Mouse (Mus musculus): ENCODE measurements around the gene Acvr2a. TPM values are rescaled to one million over a fixed set of nuclear protein-coding genes. Genes with fewer than 3 reads are reported as not detected.

Gene Acvr2a
- polyA plus RNA-seq, 1 experiment from 2014 or later: 18.5 TPM

- Histone ChIP-seq H3K9me3 (ENCODE audit: control insufficient read depth, low read length) (no peaks in the 10 kb centered on the region), H3K27me3 (ENCODE audit: control insufficient read depth, insufficient read depth, low read length) (no peaks in the 10 kb centered on the region), H3K4me1 (ENCODE audit: control insufficient read depth, insufficient read depth, low read length) (no peaks in the 10 kb centered on the region; the same call in 1 of the 2 replicates), H3K4me2 (replicated peaks; ENCODE audit: low read depth, low read length) (peak overlapping the region; percentile 61), H3K27ac (ENCODE audit: low read depth, low read length) (no peak overlapping the region), H3K4me3 (ENCODE audit: low read length) (peak overlapping the region; percentile 56), H3K9ac (ENCODE audit: low read depth, low read length) (peak overlapping the region; percentile 75), H3K36me3 (ENCODE audit: control insufficient read depth, insufficient read depth, low read length) (no peaks in the 10 kb centered on the region)
- WGBS: 2% methylated on average over 15 of the region's 15 CpGs
- ATAC-seq (ENCODE audit: low FRiP score, low TSS enrichment): no peak
Measured at GRCm38 (mm10) chr2:48815039-48815590, 1.2 kb downstream of the Acvr2a start.

- Histone ChIP-seq H3K4me1 (ENCODE audit: control insufficient read depth, insufficient read depth, low read length) (no peaks in the 10 kb centered on the region; the same call in 1 of the 2 replicates), H3K27me3 (ENCODE audit: control insufficient read depth, insufficient read depth, low read length) (no peaks in the 10 kb centered on the region), H3K27ac (ENCODE audit: low read depth, low read length) (no peak overlapping the region), H3K36me3 (ENCODE audit: control insufficient read depth, insufficient read depth, low read length) (no peaks in the 10 kb centered on the region), H3K4me3 (ENCODE audit: low read length) (peak overlapping the region; percentile 56), H3K4me2 (replicated peaks; ENCODE audit: low read depth, low read length) (peak overlapping the region; percentile 61), H3K9me3 (ENCODE audit: control insufficient read depth, low read length) (no peaks in the 10 kb centered on the region), H3K9ac (ENCODE audit: low read depth, low read length) (peak overlapping the region; percentile 75; the same call in 1 of the 2 replicates)
- 21% methylated on average over 9 of the region's 9 CpGs for WGBS
- ATAC-seq (ENCODE audit: low FRiP score, low TSS enrichment): no peak
Measured at GRCm38 (mm10) chr2:48816141-48817028, 2.5 kb downstream of the Acvr2a start.

GRCm38 (mm10) chr2:48825878-48826277 lies 12.0 kb downstream of the Acvr2a start:
- H3K9me3 ChIP-seq (ENCODE audit: control insufficient read depth, low read length): no peaks in the 10 kb centered on the region
- no peak overlapping the region for H3K4me2 ChIP-seq (replicated peaks; ENCODE audit: low read depth, low read length)
- H3K27ac ChIP-seq (ENCODE audit: low read depth, low read length): no peak overlapping the region
- H3K4me1 ChIP-seq (ENCODE audit: control insufficient read depth, insufficient read depth, low read length): no peaks in the 10 kb centered on the region
- H3K36me3 ChIP-seq (ENCODE audit: control insufficient read depth, insufficient read depth, low read length): no peaks in the 10 kb centered on the region
- WGBS: 93% methylated on average over 2 of the region's 2 CpGs
- no peak overlapping the region for H3K9ac ChIP-seq (ENCODE audit: low read depth, low read length)
- no peaks in the 10 kb centered on the region for H3K27me3 ChIP-seq (ENCODE audit: control insufficient read depth, insufficient read depth, low read length)
- no peak for ATAC-seq (ENCODE audit: low FRiP score, low TSS enrichment)
- H3K4me3 ChIP-seq (ENCODE audit: low read length): no peak overlapping the region

GRCm38 (mm10) chr2:48826380-48826779 lies 12.5 kb downstream of the Acvr2a start:
- H3K36me3 ChIP-seq (ENCODE audit: control insufficient read depth, insufficient read depth, low read length): no peaks in the 10 kb centered on the region
- H3K4me1 ChIP-seq (ENCODE audit: control insufficient read depth, insufficient read depth, low read length): no peaks in the 10 kb centered on the region
- no peak overlapping the region for H3K4me2 ChIP-seq (replicated peaks; ENCODE audit: low read depth, low read length)
- no peaks in the 10 kb centered on the region for H3K27me3 ChIP-seq (ENCODE audit: control insufficient read depth, insufficient read depth, low read length)
- no peaks in the 10 kb centered on the region for H3K9me3 ChIP-seq (ENCODE audit: control insufficient read depth, low read length)
- no peak for ATAC-seq (ENCODE audit: low FRiP score, low TSS enrichment)
- H3K27ac ChIP-seq (ENCODE audit: low read depth, low read length): no peak overlapping the region
- no peak overlapping the region for H3K9ac ChIP-seq (ENCODE audit: low read depth, low read length)
- H3K4me3 ChIP-seq (ENCODE audit: low read length): no peak overlapping the region

GRCm38 (mm10) chr2:48830492-48830891 lies 16.6 kb downstream of the Acvr2a start:
- WGBS: 89% methylated on average over 2 of the region's 2 CpGs
- Histone ChIP-seq H3K9me3 (ENCODE audit: control insufficient read depth, low read length) (no peaks in the 10 kb centered on the region), H3K36me3 (ENCODE audit: control insufficient read depth, insufficient read depth, low read length) (no peaks in the 10 kb centered on the region), H3K4me3 (ENCODE audit: low read length) (no peak overlapping the region), H3K9ac (ENCODE audit: low read depth, low read length) (no peak overlapping the region), H3K27me3 (ENCODE audit: control insufficient read depth, insufficient read depth, low read length) (no peaks in the 10 kb centered on the region), H3K4me2 (replicated peaks; ENCODE audit: low read depth, low read length) (no peak overlapping the region), H3K27ac (ENCODE audit: low read depth, low read length) (no peak overlapping the region), H3K4me1 (ENCODE audit: control insufficient read depth, insufficient read depth, low read length) (no peaks in the 10 kb centered on the region)
- no peak for ATAC-seq (ENCODE audit: low FRiP score, low TSS enrichment)

- H3K4me2 ChIP-seq (replicated peaks; ENCODE audit: low read depth, low read length): no peak overlapping the region
- H3K9me3 ChIP-seq (ENCODE audit: control insufficient read depth, low read length): no peaks in the 10 kb centered on the region
- ATAC-seq (ENCODE audit: low FRiP score, low TSS enrichment): no peak
- no peaks in the 10 kb centered on the region for H3K27me3 ChIP-seq (ENCODE audit: control insufficient read depth, insufficient read depth, low read length)
- 82% methylated on average over 5 of the region's 5 CpGs for WGBS
- H3K4me3 ChIP-seq (ENCODE audit: low read length): no peak overlapping the region
- no peaks in the 10 kb centered on the region for H3K36me3 ChIP-seq (ENCODE audit: control insufficient read depth, insufficient read depth, low read length)
- H3K9ac ChIP-seq (ENCODE audit: low read depth, low read length): no peak overlapping the region
- no peaks in the 10 kb centered on the region for H3K4me1 ChIP-seq (ENCODE audit: control insufficient read depth, insufficient read depth, low read length)
- H3K27ac ChIP-seq (ENCODE audit: low read depth, low read length): no peak overlapping the region
Measured at GRCm38 (mm10) chr2:48832305-48832704, 18.4 kb downstream of the Acvr2a start.

- no peak overlapping the region for H3K9ac ChIP-seq (ENCODE audit: low read depth, low read length)
- no peak for ATAC-seq (ENCODE audit: low FRiP score, low TSS enrichment)
- no peak overlapping the region for H3K4me3 ChIP-seq (ENCODE audit: low read length)
- 61% methylated on average over 3 of the region's 3 CpGs for WGBS
- H3K36me3 ChIP-seq (ENCODE audit: control insufficient read depth, insufficient read depth, low read length): no peaks in the 10 kb centered on the region
- no peak overlapping the region for H3K4me2 ChIP-seq (replicated peaks; ENCODE audit: low read depth, low read length)
- no peaks in the 10 kb centered on the region for H3K9me3 ChIP-seq (ENCODE audit: control insufficient read depth, low read length)
- H3K27ac ChIP-seq (ENCODE audit: low read depth, low read length): no peak overlapping the region
- no peaks in the 10 kb centered on the region for H3K4me1 ChIP-seq (ENCODE audit: control insufficient read depth, insufficient read depth, low read length)
- no peaks in the 10 kb centered on the region for H3K27me3 ChIP-seq (ENCODE audit: control insufficient read depth, insufficient read depth, low read length)
Measured at GRCm38 (mm10) chr2:48833884-48834450, 20.1 kb downstream of the Acvr2a start.

- no peak for ATAC-seq (ENCODE audit: low FRiP score, low TSS enrichment)
- Histone ChIP-seq H3K4me1 (ENCODE audit: control insufficient read depth, insufficient read depth, low read length) (no peaks in the 10 kb centered on the region), H3K9me3 (ENCODE audit: control insufficient read depth, low read length) (no peaks in the 10 kb centered on the region)
Measured at GRCm38 (mm10) chr2:48841611-48842470, 27.9 kb downstream of the Acvr2a start.

More at GRCm38 (mm10) chr2:48841611-48842470, 27.9 kb downstream of the Acvr2a start:
- WGBS: 71% methylated on average over 3 of the region's 3 CpGs
- Histone ChIP-seq H3K4me3 (ENCODE audit: low read length) (no peak overlapping the region), H3K36me3 (ENCODE audit: control insufficient read depth, insufficient read depth, low read length) (no peaks in the 10 kb centered on the region), H3K27me3 (ENCODE audit: control insufficient read depth, insufficient read depth, low read length) (no peaks in the 10 kb centered on the region), H3K9ac (ENCODE audit: low read depth, low read length) (no peak overlapping the region), H3K4me2 (replicated peaks; ENCODE audit: low read depth, low read length) (no peak overlapping the region), H3K27ac (ENCODE audit: low read depth, low read length) (no peak overlapping the region)

Measured in kidney, embryonic 14.5 days (tissue).